Mouse (Mus musculus) lung, postnatal 0 days (tissue): ENCODE results near the gene Atp2a1.

ENCODE experiments used
- CTCF ChIP-seq: IDR thresholded peaks from 2 replicates; pipeline ENCODE4 v1.5.1; 2016; ENCODE audit warnings: antibody characterized with exemption, mild to moderate bottlenecking
- EP300 ChIP-seq: IDR thresholded peaks from 2 replicates; pipeline ENCODE4 v1.6.1; 2016; ENCODE audit warnings: antibody characterized with exemption, mild to moderate bottlenecking, control low read depth

DNA sequence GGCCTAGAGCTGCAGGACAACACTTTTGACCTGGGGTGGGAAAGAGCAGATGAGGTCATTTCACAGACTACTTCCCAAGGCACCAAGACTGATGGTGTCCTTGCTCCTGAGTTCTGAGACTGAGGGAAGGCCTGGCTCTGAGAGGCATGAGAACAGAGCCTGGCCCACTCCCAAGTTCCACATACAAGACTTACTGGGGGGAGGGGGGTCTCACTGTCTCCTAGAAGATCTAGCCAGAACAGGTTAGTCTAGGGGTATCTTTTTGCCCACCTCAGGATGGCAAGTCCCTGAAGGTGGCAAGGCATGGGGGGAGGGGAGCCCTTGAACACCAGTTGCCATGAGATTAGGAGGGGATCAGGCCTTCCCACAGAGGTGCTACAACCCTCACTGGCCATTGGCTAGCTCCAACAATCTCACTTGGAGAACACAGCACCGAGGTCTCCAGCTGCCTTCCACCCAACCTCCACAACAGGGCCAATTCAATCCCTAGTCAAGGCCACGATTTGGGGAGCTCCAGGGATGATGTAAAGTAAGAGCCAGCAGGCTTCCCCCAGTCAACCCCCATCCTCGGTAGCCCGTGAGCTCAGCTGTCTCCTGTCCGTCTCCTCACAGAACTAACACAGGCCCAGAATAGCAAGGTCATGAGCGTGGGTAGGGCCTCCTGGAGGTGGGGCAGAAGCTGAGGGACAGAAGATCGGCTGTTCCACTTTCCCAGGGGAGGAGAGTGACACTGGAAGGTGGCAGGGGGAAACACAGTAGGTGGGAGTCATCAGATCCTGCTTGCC, 2.5 kb upstream of the Atp2a1 start:
- TF ChIP-seq CTCF = no peak
- TF ChIP-seq EP300 = no peak
